Mouse (Mus musculus): ENCODE measurements around the gene Camta1.

- TF ChIP-seq GATA1 (IDR thresholded peaks at IDR 0.05; ENCODE audit: low read length) (no peak), TAL1 (IDR thresholded peaks at IDR 0.05; ENCODE audit: low read length) (no peak)
Observed at GRCm38 (mm10) chr4:151104147-151104546, 757.5 kb downstream of the Camta1 start.
